Mouse (Mus musculus) induced T-regulatory cell, adult 2 months (primary cell): ENCODE results near the gene Rhov.

ENCODE experiments used
- DNase-seq: peaks from one replicate; pipeline ENCODE4 v3.0.0-alpha.2; 2012; ENCODE audit warnings: low read depth

The Rhov gene

GRCm38 (mm10) chr2:119270643-119271331 is at the start of gene Rhov:
Gene Rhov, minus strand, starts transcription at chr2:119271272.
- peak; percentile 81 for DNase-seq

DNA sequence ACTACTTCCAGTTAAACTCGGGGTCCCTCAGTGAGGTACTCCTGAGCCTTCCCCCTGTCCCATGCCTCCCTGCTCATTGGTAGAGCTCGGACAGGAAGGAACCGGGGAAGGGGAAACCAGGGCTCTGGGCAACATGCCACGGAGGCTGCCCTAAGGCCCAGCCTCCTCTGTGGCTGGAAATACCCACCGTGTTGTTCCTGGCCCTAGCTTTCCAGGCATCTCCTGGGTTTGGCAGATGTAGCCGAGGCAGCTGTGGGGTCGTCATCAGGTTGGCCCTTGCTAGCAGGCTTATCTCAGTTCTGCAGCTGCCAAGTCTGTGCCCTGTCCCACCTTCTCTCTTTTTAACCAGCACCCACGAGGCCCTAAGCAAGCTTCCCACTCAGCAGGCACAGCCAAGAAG is 49.5 kb upstream of the Rhov start:
- no peak for DNase-seq

DNA sequence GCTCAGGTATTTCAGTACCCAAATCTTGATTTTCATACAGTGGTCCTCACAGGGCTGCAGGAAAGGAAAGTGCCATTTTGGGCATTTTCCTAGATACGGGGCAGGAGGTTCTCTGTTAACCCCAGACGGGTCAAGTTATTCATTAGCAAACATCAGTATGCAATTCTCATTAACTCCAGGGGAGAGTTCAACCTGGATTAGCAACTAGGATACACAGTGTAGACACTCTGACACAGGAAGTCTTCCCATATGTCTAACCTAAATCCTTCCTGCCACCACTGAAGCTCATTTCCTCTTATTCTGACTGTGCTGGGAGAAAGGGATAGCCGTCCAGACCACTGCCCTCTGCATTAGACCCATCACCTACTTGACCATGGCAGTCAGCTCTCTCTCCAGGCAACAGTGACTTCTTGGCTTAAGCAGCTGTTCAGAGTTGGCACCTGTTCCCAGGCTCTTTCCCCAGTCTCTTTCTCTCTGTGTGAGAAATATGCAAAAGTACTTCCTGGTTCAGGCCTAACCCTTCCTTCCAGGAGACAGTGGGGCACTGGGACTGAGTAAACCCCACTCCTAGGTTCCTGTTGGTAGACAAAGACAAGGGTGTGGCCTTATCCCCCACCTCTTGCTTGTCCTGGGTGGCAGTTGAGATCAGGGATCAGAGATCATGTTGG is 47.1 kb upstream of the Rhov start:
- DNase-seq = no peak

DNA sequence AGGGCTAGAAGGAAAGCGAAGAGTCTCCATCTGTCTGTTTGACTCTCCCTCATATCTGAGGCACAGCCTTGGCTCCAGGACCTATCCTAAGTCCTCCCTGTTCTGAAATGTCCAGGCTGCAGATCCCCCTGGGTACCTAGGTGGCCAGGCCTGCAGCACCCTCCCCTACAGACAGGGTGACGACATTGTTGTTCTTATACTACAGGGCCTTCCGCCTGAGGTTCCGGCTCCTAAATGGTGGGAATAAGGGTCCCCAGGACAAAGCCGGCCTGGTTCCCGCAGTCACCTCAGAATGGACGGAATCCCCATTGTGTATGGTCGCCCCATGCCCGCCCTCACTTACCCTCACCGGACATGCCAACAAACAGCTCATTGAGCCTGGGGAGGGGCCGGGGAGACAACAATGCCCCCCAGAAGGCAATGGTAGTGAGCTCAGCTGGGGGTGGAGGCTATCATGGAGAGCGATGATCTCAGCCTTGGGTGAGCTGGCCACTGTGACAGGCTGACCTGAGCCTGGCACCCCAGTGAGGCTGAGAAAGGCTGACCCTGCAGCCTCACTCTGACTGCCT is 43.8 kb upstream of the Rhov start:
- no peak for DNase-seq

- no peak for DNase-seq
These were observed 42.9 kb upstream of the Rhov start for GRCm38 (mm10) chr2:119313780-119314479.

GRCm38 (mm10) chr2:119312380-119312958 is 41.4 kb upstream of the Rhov start:
- DNase-seq = no peak

GRCm38 (mm10) chr2:119311544-119311943 is 40.5 kb upstream of the Rhov start:
- no peak for DNase-seq

DNA sequence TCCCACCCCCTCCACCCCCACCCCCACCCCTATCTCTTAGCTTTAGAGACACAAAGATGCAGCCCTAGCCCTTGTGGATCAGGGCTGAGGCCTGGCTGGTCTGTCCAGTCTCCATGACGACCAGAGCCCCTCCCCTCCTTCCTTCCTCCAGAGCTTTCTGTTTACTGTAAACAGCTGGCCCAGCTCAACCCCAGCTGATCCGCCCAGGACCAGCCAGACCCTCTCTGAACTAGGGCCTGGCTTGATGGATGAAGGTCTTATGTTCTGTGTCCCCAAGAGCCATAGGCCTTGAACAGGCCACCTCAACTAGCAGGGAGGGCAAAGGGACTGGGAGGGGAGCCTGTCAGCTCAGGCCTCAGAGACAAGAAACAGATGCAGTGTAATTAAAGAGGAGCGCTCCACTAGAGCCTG is 33.7 kb upstream of the Rhov start:
- DNase-seq = no peak

GRCm38 (mm10) chr2:119304391-119304790 is 33.3 kb upstream of the Rhov start:
- DNase-seq = no peak

DNA sequence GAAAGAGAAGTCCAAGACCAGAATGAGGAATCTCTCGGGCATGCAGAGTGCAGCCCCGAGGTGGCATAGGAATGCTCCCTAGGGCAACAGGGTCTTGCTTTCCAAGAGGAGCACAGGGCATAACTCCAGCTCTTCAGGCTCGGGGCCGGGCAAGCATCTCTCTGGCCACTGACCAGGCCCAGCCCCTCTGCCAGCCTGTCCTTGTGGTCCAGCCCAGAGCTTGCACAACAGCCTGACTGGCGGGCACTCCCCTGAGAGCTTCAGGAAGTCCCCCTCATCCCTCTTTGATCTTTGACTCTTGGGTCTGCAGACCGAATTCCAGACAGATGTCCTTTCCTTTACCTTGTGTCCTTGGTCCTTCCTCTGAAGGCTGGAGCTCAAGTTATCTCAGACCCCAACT is 31.8 kb upstream of the Rhov start:
- DNase-seq = no peak

DNA sequence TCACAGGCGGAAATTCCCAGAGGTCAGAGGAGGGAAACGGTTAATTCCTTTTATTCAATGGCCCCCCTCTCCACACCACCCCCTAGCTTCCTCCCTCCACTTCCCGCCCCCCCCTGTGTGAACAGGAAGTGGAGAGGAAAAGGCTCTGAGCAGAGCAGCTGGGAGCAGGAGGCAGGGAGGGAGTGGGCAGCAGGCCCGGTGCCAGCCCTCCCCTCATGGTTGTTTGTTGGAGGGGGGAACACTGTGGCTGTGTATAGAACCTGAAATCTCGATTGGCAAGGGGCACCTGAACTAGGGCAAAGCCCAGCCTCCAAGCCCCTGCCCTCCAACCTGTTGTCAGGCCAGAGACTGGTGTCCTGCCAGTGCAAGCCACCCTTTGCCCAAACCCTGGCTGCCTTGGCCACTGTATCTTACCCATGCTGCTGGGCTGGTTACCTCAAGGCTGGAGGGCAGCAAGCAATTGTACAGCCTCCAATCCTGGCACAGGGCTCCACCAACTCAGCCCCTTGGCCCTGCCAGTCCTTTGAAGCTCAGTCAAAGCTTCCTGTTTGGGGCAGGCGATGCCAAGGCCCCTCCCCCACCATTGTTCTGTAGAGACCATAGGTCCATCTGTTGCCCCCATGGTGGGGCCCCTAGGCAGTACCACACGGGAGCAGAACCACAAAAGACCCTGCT is 29.9 kb upstream of the Rhov start:
- DNase-seq = peak; percentile 46

GRCm38 (mm10) chr2:119299981-119300818 is 29.1 kb upstream of the Rhov start:
- DNase-seq = peak; percentile 94

GRCm38 (mm10) chr2:119298839-119299238 is 27.8 kb upstream of the Rhov start:
- no peak for DNase-seq

DNA sequence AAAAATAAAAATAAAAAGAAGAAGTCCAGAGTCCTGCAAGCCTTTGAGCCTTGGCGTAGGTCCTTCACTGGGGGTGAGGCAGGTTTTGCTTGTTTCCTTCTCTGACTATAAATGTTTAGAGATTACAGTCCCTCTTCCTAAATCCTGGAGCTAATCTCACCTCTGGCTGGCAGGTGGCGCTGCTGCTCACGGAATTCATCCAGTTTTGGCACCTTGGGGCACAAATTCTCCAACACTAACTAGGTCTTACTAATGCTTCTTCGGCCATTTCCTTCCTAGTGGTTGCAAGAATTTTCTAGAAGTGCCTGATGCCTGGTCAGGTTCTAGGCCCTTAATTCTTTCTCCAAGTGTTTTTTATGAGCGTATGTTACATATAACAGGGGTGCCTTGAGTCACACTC is 27.3 kb upstream of the Rhov start:
- DNase-seq = peak; percentile 73

DNA sequence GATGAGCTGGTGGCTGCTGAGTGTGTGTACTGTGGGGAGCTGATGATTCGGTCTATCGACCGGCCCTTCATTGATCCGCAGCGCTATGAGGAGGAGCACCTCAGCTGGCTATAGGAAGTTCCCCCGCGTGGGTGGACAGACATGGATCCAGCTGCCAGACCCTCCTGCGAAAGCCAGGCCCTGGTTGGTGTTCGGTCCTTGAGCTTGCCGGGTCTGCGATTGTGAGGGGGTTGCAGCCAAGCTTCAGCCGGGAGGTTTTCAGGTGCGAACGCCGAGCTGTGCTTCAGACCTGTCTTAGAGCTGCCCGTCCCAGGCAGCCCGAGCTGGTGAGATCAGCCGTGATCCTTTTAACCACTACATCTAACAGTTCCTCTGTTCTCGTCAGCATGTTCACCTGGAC is 26.4 kb upstream of the Rhov start:
- DNase-seq = no peak

DNA sequence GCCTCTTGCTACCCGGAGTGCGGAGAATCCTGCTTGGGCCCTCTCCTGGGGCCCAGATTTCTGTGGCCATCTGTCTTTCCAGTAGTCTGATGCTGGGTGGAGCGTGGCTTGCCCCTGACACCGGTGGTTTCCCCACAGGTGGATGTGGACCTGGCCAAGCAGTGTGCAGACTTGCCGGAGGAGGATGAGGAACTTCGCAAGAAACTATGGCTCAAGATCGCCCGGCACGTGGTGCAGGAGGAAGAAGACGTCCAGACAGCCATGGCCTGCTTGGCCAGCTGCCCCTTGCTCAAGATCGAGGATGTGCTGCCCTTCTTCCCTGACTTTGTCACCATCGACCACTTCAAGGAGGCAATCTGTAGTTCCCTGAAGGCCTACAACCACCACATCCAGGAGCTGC is 25.7 kb upstream of the Rhov start:
- no peak for DNase-seq

DNA sequence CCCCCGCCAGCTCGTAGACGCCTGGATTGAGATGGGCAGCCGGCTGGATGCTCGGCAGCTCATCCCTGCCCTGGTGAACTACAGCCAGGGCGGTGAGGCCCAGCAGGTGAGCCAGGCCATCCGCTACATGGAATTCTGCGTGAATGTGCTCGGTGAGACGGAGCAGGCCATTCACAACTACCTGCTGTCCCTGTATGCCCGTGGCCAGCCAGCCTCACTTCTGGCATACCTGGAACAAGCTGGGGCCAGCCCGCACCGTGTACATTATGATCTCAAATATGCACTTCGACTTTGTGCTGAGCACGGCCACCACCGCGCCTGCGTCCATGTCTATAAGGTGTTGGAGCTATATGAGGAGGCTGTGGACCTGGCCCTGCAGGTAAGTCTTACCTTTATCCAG is 23.3 kb upstream of the Rhov start:
- no peak for DNase-seq

DNA sequence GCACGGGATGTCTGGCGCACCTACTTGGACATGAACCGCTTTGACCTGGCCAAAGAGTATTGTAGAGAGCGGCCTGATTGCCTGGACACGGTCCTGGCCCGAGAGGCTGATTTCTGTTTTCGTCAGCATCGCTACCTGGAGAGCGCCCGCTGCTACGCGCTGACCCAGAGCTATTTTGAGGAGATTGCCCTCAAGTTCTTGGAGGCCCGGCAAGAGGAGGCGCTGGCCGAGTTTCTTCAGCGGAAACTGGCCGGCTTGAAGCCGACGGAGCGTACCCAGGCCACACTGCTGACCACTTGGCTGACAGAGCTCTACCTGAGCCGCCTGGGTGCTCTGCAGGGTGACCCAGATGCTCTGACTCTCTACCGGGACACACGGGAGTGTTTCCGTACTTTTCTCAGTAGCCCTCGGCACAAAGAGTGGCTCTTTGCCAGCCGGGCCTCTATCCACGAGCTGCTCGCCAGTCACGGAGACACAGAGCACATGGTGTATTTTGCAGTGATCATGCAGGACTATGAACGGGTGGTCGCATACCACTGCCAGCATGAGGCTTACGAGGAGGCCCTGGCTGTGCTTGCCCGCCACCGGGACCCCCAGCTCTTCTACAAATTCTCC is 22.8 kb upstream of the Rhov start:
- DNase-seq = no peak

GRCm38 (mm10) chr2:119293311-119293710 is 22.2 kb upstream of the Rhov start:
- DNase-seq = no peak

DNA sequence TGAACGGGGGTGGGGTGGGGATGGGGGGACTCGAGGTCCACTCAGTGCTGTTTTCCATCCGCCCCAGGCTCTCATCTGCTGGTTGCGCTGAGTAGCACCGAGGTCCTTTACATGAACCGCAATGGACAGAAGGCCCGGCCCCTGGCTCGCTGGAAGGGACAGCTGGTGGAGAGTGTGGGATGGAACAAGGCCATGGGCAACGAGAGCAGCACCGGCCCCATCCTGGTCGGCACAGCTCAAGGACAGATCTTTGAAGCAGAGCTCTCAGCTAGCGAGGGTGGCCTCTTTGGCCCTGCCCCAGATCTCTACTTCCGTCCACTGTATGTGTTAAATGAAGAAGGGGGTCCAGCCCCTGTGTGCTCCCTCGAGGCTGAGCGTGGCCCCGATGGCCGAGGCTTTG is 21.8 kb upstream of the Rhov start:
- DNase-seq = no peak

GRCm38 (mm10) chr2:119292281-119292680 is 21.2 kb upstream of the Rhov start:
- DNase-seq = no peak
